Mouse (Mus musculus) CD4-positive, CD25-positive, alpha-beta regulatory T cell, adult 2 months (primary cell): Measurements from ENCODE around the gene Cxcl16.
"Not testable (repeated sequence)": the region's sequence is repeated elsewhere in the genome, so short reads cannot be mapped to it uniquely, and the experiment has no call there.

Experiments used
- DNase-seq: peaks from one replicate; pipeline ENCODE4 v3.0.0-alpha.2; 2012; ENCODE audit warnings: low read depth, low spot score

Gene Cxcl16

GRCm38 (mm10) chr11:70453261-70454044, 6.3 kb downstream of the Cxcl16 start:
- DNase-seq: peak; percentile 28

- DNase-seq: peak; percentile 96
These were observed 7.8 kb downstream of the Cxcl16 start, which contains the start of gene Med11 for GRCm38 (mm10) chr11:70451797-70452498. Gene Med11 (plus strand): TSS chr11:70451919.

- DNase-seq: no peak
These were observed 8.9 kb downstream of the Cxcl16 start for GRCm38 (mm10) chr11:70450926-70451325.

GRCm38 (mm10) chr11:70447373-70447772, 12.4 kb downstream of the Cxcl16 start:
- peak; percentile 49 for DNase-seq

DNA sequence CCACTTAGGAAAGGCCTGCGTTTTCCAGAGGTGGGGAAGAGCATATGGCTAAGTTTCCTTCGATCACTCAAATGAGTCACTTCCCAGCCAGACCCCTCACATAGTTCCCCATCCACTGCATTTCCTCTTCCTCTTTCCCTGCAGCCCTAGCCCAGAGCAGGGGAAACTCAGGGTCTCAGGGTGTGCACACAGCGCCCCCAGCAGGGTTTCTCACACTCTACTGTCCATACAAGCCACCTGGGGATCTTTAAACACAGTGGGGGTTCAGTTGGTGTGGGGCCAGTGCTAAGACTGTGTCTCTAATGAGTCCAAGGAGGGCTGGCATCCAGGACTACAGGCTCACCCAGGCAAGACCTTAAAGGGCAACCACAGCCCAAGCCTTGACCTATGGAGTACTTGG, 13.0 kb downstream of the Cxcl16 start:
- DNase-seq: no peak

DNA sequence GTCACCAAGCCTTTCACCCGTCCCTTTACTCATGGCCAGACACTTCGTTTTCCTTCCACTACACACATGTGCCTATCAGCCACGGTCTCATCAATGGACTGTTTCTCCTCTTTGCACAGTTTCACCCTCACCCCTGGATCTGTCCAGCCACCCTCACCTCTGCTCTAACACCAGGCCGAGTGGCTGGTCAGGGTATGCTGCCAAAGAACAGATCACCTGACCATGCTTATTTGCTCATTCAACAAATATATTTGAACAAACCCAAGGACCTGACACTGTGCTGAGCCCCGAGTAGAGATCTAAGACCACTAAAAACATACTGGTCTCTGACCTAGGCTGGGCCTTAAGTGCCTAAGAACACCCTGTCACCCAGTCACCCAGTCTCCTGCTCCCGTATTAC, 15.1 kb downstream of the Cxcl16 start:
- DNase-seq: no peak

- DNase-seq: no peak
These were observed 15.8 kb downstream of the Cxcl16 start for GRCm38 (mm10) chr11:70443964-70444363.

GRCm38 (mm10) chr11:70441882-70442281, 17.9 kb downstream of the Cxcl16 start:
- DNase-seq: no peak

DNA sequence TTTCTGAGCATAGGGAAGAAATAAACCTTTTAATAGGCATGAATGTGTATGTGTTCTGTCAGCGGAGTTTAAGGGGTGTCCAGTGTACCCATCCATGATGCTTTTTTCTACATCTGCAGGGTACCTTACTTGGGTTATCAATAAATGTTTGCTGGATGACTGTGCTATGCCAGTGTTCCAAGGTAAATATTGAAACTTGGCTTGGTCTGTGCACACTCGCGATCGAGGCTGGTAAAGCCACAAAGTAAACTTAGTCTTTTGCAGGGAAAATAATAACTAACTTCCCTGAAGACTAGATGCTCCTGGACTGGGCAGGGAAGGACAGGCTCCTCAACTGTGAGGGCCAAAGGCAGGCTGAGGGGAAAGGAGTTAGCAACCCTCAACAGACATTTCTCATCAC, 19.1 kb downstream of the Cxcl16 start:
- DNase-seq: no peak

GRCm38 (mm10) chr11:70438728-70439374, 20.9 kb downstream of the Cxcl16 start:
- DNase-seq: no peak

GRCm38 (mm10) chr11:70437426-70437825, 22.4 kb downstream of the Cxcl16 start:
- no peak for DNase-seq

DNA sequence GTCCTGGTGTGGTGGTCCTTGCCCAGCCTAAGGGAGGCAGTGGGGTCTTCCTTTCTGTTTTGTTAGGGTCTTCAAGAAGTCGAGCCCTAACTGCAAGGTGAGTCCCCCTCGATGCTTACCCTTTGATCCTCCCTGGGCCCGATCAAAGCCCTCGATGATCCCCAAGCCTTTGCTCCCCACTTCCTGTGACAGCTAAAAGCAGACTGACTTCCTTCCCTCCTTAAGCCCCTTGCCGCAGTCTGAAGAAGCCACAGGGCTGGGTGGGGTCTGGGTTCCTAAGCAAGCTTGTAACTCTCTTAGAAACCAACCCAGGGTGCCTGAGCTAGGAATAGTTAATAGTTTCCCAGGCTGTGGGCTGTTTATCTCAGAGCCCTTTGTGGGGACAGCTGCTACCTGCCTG, 24.3 kb downstream of the Cxcl16 start:
- DNase-seq: peak; percentile 62

DNA sequence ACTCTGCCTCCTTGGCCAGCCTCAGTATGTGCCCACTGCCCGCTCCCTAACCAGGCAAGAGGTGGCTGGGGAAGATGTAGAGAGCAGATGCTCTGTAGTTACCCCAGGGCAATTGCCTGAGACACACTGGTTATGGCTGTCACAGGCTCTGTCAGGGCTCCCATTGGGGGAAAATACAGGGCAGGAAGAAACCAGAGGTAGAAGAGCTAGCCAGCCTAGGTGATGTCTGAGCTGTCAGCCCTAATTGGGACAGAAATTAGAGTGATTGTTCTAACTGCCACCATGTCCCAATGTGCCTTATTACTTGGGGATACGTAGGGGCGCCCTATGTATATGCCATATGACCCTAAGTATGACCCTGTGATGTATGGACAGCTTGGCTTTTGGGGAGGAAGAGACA, 25.8 kb downstream of the Cxcl16 start:
- DNase-seq: peak; percentile 55

GRCm38 (mm10) chr11:70433569-70433943, 26.2 kb downstream of the Cxcl16 start:
- DNase-seq: peak; percentile 44

GRCm38 (mm10) chr11:70432895-70433568, 26.8 kb downstream of the Cxcl16 start:
- DNase-seq: peak; percentile 52

DNA sequence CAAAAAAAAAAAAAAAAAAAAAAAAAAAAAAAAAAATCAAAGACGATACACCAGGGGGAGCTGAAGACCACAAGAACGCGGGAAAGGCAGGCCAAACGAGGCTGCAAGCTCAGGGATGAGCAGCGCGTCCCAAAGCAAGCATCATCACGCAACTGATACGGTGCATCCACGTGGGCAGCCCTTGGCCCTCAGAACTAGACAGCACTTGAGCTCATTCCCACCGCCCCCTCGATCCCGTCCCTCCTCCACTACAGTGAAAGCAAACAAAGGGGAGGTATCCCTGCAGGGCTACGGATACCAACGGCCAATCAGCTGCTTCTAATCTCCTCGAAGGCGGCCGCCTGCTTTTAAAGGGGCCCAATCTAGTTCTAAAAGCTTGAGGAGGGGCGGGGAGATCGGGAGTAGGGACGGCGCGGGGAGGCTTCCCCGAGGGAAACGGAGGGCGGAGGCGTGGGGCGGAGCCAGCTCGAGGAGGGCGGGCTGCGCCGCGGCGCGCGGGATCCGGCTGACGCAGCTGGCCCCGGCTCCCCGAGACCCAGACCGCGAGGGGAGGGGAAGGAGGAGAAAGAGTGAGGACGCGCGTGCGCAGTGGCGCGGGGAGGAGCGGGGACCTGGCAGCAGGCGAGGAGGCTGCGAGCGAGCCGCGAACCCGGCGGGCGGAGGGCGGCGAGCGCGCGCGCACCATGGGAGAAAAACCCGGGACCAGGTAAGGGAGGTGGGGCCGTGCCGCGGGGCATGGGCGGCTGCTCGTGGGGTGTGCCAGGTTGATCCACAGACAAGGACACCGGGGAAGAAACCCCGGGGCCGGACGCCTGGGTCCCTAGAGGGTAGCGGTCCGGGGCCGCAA, 27.5 kb downstream of the Cxcl16 start, which contains the start of gene Arrb2:
Gene Arrb2 (plus strand): TSS at position 588 of the 847 bp plus-strand sequence.
- DNase-seq: peak; percentile 99

GRCm38 (mm10) chr11:70431574-70431973, 28.2 kb downstream of the Cxcl16 start:
- no peak for DNase-seq

- DNase-seq: not testable (repeated sequence)
These were observed 33.2 kb downstream of the Cxcl16 start for GRCm38 (mm10) chr11:70426598-70426997.

DNA sequence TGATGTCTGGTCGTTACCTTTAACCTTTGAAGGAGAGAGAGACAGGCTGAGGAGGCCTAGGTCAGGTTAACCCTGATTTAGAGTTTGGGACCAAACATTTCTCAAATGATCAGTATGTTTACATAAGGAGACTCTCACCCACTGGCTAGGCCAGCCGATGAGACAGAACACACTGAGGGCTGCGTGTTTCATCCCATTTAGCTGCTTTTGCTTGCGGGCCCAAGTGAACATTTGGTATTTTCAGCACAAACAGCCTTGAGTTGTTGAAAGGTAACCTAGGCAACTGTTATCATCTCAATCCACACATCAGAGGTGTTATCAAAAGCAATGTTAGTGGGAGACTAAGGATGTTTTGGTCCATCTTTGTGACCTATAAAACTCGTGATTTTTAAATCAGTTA, 40.3 kb downstream of the Cxcl16 start:
- DNase-seq: no peak

DNA sequence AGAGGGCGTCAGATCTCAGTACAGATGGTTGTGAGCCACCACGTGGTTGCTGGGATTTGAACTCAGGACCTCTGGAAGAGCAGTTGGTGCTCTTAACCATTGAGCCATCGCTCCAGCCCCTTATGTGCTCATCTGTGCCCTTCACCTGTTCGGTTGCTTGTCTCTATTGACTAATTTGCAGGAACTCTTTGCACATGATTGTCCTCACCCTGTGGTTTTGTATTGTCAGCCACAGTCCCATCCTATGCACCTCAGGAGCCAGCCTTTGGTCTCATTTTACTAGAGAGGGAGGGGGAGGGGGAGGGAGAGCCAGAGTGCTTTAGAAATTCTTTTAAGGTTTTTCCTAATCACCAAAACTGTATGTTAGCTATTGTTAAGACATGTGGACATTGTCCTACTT, 41.6 kb downstream of the Cxcl16 start:
- DNase-seq: no peak

DNA sequence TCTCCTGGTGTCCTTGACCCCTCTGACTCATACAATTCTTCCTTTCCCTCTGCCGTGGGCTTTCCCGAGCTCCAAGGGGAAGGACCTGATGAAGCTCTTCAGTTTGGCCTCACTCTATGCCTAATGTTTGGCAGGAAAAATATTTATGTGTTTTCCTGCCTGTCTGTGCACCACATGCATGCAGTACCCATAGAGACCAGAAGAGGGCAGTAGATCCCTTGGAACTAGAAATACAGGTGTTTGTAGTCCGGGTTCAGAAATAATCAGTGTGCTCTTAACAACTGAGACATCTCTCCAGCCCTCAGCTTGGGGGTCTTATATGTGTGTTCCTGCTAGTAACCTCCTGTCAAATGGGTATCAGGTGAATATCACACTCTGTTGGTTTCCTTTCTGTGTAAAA, 45.8 kb downstream of the Cxcl16 start:
- peak; percentile 89 for DNase-seq
